Mouse (Mus musculus) fibroblast of lung, adult 2 months (primary cell): ENCODE results near the gene Stag1.

Experiments used
- DNase-seq: peaks from one replicate; pipeline ENCODE4 v3.0.0-alpha.2; 2011; ENCODE audit warnings: low read depth

Stag1 gene

DNA sequence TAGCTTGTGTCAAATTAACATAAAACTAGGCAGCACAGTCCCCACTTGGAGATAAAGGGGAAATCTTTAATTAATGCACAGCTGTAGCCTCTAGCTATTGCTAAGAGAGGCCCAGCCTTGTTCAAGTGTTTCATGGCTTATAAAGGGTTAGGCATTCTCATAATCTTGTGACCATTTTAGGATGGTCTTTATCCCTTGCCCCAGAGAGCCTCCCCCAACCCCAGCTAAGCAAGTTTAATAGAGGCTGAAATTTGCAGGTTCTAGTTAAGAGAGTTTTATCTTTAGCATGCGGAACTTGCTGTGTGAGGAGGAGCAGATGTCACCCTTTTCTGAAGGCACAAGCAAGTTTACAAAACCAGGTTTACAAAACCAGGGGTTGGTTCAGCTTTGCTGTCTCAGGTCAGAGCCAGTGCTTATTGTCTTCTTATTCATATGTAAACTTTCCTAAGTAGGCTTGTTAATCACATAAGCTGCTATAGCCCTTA is 365.9 kb downstream of the Stag1 start:
- DNase-seq, result no peak

- DNase-seq, result no peak
Measured at GRCm38 (mm10) chr9:100964106-100964505, 366.5 kb downstream of the Stag1 start.

DNA sequence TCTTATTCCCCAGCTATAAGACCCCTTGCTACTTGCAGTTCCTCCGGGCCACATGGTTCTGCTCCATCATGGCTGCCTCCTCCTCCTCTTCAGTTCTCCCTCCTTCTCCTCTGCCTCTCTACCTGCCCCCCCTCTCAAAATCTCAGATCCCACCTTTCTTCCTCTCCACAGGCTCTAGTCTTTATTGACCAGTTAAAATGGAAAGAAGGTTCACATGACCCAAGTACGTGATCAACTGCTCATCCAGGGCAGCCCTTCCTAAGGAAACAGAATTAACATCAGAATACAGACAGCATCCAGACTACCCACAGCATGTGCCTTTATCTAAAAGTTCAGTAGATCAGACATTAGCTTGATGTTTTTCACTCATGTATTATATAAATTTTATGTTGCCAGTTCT is 371.9 kb downstream of the Stag1 start:
- no peak for DNase-seq

GRCm38 (mm10) chr9:100978666-100979065 is 381.1 kb downstream of the Stag1 start:
- DNase-seq, result no peak

- DNase-seq, result no peak
Measured at GRCm38 (mm10) chr9:100979260-100979659, 381.7 kb downstream of the Stag1 start.

GRCm38 (mm10) chr9:100982786-100983185 is 385.2 kb downstream of the Stag1 start:
- no peak for DNase-seq

- no peak for DNase-seq
Measured at GRCm38 (mm10) chr9:100984381-100985310, 387.0 kb downstream of the Stag1 start.

- no peak for DNase-seq
Measured at GRCm38 (mm10) chr9:100987006-100987405, 389.4 kb downstream of the Stag1 start.

- DNase-seq, result no peak
Measured at GRCm38 (mm10) chr9:100987850-100988249, 390.3 kb downstream of the Stag1 start.

- DNase-seq, result no peak
Measured at GRCm38 (mm10) chr9:100990609-100991008, 393.0 kb downstream of the Stag1 start.

GRCm38 (mm10) chr9:100991321-100991720 is 393.7 kb downstream of the Stag1 start:
- no peak for DNase-seq

DNA sequence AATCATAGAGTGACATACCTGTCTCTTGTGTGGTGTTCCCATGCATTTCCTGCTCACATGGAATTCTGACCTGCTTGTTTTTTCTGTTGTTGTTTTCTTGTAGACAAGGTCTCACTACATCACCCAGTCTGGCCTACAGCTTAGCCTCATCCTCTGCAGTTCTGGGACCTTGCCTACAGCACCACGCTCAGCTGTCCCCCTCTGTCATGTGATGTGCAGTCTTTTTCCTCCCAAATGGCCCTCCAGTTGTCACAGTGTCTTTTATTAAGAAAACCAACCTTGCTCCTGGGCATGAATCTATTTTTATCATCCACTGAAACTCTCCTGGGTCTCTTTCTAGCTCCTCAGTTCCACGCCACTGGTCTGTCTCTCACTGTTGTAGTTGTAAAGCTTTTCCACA is 394.6 kb downstream of the Stag1 start:
- DNase-seq, result no peak

- no peak for DNase-seq
Measured at GRCm38 (mm10) chr9:100993937-100994336, 396.3 kb downstream of the Stag1 start.

DNA sequence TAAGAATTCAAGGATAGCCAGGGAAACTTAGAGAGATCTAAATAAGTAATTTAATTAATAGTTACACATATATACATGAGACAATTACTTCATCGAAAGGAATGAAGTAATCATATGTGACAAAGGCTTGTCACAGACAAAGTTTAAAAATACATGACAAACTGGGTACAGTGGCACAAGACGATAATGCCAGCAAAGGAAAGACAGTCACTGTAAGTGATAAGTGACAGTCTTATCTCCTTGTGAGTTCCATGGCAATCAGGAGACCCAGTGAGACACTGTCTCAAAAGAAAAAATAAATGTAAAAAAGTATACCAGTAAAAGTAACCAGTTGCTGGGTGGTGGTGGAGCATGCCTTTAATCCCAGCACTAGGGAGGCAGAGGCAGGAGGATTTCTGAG is 399.5 kb downstream of the Stag1 start:
- no peak for DNase-seq

DNA sequence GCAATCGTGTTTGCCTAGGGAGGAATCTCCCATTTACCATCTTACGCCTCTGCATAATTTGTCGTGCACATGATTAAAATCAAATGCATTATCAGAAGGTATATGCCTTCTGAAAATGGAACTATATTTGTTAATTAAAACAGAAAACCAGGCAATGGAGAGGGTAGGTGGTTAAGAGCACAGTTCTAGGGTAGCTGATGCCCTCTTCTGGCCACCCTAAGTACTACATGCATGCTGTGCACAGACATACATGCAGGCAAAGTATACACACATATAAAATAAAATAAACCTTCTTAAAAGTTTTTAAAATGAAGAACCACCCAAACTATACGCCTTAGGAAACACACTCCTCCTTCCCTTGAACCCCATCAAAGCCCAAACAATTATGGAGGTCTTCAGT is 404.5 kb downstream of the Stag1 start:
- no peak for DNase-seq

DNA sequence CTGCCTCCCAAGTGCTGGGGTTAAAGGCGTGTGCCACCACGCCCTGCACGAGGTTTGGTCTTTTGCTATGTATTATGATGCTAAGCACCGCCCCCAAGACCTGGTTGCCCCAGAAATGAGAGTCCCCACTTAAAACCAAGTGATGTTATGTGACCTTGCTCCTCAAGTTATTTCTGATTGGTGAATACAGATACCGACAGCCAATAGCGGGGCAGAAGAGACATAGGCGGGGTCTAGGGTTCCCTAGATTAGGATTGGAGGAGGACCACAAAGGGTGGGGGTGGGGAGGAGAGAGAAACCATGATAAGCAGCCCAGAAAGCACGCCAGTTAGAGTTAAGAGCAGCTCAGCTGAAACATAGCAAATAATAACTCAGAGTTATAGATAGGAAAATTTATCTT is 405.2 kb downstream of the Stag1 start:
- no peak for DNase-seq

DNA sequence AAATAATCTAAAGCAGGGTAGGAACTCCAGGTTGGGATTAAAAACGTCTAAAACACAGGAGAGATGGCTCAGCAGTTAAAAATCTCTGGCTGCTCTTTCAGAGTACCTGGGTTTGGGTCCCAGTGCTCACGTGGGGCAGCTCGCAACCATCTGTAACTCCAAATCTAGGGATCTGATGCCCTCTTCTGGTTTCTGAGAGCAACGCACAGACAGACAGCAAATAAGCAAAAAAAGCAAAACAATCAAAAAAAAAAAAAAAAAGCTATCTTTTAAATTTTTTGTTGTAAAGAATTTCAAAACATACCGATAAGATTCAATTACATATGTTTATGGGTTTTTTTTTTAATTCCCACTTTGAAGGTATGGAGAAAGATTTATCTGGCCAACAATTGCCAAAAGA is 405.7 kb downstream of the Stag1 start:
- no peak for DNase-seq

- DNase-seq, result no peak
Measured at GRCm38 (mm10) chr9:101005866-101006265, 408.3 kb downstream of the Stag1 start.
